Mouse (Mus musculus): ENCODE measurements around the gene Timp3.

Gene Timp3

GRCm38 (mm10) chr10:86328691-86329090, 28.5 kb downstream of the Timp3 start:
- no peak for DNase-seq (ENCODE audit: low spot score in 2 of 2)

DNA sequence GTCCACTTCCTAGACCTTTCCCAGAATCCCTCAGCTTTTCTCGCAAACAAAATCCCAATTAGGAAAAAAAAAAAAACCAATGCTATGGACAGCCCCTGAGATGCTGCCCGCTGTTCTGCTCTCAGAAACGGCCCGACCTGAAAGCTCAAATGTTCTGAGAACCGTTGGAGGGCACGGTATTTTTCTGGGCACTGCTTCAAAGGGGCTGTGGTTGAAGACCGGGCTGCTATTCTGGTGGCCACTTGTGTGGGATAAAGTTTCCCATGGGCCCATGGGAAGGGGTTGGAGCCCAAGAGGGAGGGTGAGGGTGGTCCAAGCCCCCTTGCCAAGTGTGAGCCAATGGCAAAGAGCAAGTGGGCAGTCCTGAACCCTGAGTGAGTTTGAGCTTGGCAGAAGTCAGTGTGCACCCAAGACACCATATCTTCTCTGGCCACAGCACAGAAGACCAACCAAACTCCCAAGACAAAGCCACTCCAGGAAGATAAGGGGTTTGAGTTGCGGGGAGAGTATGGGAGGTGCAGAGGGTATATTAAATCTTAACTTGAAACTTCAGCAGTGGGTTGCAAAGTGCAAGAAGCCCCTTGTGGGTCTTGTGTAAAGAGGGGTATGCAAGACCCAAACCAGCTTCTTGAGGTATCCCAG, 29.2 kb downstream of the Timp3 start:
- no peak for DNase-seq (ENCODE audit: low spot score in 2 of 2)

GRCm38 (mm10) chr10:86330993-86331680, 31.0 kb downstream of the Timp3 start:
- DNase-seq (ENCODE audit: low spot score in 2 of 2) = no peak

DNA sequence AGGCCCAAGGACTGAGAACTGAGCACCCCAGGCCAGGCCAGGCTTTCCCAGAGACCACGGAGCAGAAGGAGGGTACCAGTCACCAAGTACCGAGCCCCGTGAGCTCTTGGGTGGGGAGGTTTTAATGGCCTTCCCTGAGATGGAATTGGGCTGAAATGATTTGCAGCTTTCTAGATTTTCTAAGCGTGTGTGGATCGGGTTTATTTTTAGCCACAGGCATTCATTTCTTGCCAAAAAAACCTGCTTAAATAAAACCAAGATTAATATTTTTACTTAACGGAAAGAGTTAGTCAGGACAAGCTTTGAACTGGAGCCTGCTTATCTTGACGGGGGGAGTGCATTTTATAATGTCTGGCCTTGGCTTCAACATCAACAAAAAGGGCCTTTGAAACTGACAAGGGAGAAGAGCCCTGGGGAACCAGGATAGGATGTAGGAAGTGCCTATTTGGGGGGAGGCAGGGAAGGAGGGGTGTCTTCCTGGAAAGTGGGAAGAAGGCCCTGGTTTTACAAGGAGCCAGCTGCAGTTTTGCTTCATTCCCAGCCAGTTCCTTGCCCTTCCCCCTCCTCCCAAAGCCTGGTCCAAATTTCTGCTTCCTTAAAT, 31.6 kb downstream of the Timp3 start:
- DNase-seq (ENCODE audit: low spot score in 2 of 2) = no peak

DNA sequence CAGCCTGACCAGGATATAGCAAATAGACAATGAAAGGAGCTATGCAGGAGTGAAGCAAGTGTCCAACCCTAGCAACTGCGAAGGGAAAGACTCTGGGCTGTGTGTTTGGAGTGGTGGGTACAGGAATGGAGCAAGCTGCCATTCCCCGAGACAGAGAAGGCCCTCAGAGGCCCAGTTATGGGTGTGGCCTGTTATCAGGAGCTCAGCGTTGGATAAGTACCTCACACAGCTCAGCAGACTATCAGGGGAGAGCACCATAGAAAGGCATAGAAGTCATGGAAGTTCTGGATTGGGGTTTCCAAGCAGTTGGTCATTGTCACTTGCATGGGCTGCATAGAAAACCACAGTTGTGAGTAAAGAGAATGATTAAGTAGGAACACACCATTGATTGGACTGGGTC, 32.8 kb downstream of the Timp3 start:
- no peak for DNase-seq (ENCODE audit: low spot score in 2 of 2)

- DNase-seq (ENCODE audit: low spot score in 2 of 2) = no peak
These were observed 34.4 kb downstream of the Timp3 start for GRCm38 (mm10) chr10:86334581-86334980.

- no peak for DNase-seq (ENCODE audit: low spot score in 2 of 2)
These were observed 36.3 kb downstream of the Timp3 start for GRCm38 (mm10) chr10:86336506-86336905.

GRCm38 (mm10) chr10:86337239-86337638, 37.1 kb downstream of the Timp3 start:
- no peak for DNase-seq (ENCODE audit: low spot score in 2 of 2)

- no peak for DNase-seq (ENCODE audit: low spot score in 2 of 2)
These were observed 38.0 kb downstream of the Timp3 start for GRCm38 (mm10) chr10:86338121-86338715.

- no peak for DNase-seq (ENCODE audit: low spot score in 2 of 2)
These were observed 38.9 kb downstream of the Timp3 start for GRCm38 (mm10) chr10:86339121-86339520.

GRCm38 (mm10) chr10:86339649-86340379, 39.6 kb downstream of the Timp3 start:
- DNase-seq (ENCODE audit: low spot score in 2 of 2) = peak; percentile 49 to 65

- DNase-seq (ENCODE audit: low spot score in 2 of 2) = no peak
These were observed 40.2 kb downstream of the Timp3 start for GRCm38 (mm10) chr10:86340421-86340820.

- no peak for DNase-seq (ENCODE audit: low spot score in 2 of 2)
These were observed 40.9 kb downstream of the Timp3 start for GRCm38 (mm10) chr10:86340991-86341527.

- DNase-seq (ENCODE audit: low spot score in 2 of 2) = no peak
These were observed 41.4 kb downstream of the Timp3 start for GRCm38 (mm10) chr10:86341589-86341988.

DNA sequence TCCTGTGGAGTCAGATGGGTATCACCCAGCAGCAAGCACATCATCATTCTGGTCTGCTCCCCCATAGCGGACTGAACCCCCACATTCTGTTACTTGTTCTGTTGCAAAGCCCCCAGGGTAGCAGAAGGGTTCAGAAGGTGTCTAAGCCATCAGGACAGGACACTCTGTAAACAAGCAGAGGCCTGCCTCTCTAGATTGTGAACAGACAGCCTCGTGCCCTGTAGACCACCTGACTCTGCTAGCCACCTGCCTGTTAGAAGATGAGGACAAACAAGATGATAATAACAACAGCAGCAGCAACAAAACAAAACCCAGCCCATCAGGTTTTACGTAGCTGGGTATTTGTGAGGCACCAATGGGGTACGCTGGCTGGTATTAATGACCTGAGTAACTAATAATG, 42.0 kb downstream of the Timp3 start:
- no peak for DNase-seq (ENCODE audit: low spot score in 2 of 2)

DNA sequence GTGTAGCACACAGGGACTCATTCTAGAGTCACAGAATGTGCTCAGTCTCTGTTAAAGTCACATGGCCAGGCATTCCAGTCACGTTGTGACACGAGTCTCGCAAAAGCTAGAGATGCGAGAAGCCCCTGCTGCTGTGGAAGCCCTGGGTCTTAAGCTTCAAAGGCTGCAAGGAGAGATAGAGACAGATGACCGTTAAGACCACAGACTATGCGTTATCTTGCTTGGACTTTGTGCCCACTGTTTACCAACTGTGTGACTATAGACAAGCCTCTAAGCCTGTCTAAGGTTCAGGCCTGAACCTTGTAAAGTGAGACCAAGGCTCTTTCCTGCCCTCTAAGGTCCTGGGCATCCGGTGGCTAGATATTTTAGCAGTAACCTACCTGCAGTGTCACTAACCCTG, 42.5 kb downstream of the Timp3 start:
- DNase-seq (ENCODE audit: low spot score in 2 of 2) = no peak

- no peak for DNase-seq (ENCODE audit: low spot score in 2 of 2)
These were observed 43.2 kb downstream of the Timp3 start for GRCm38 (mm10) chr10:86343362-86343761.

DNA sequence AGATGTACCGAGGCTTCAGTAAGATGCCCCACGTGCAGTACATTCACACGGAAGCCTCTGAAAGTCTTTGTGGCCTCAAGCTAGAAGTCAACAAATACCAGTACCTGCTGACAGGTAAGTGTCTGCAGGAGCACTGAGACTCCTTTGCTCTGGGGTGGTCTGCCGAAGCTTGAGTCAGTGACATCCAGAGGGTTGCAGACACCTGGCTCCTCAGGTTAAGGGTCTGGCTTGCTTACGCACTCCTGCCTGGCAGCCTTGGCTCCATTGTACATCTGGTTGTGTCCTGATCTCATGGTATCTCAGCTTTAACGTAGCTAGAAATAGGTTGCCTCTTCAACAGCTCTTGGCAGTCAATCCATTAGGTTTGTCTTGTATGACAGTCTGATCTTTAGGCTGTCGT, 43.8 kb downstream of the Timp3 start:
- no peak for DNase-seq (ENCODE audit: low spot score in 2 of 2)

GRCm38 (mm10) chr10:86344654-86345053, 44.5 kb downstream of the Timp3 start:
- DNase-seq (ENCODE audit: low spot score in 2 of 2) = no peak

DNA sequence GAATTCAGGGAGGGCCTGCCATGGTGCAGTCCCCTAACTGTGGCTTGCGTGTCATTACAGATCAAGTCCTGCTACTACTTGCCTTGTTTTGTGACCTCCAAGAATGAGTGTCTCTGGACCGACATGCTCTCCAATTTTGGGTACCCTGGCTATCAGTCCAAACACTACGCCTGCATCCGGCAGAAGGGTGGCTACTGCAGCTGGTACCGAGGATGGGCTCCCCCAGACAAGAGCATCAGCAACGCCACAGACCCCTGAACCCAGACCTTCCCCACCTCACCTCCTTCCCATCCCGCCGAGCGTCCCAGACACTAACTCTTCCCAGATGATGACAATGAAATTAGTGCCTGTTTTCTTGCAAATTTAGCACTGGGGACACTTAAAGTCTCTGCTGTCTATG, 45.5 kb downstream of the Timp3 start:
- DNase-seq (ENCODE audit: low spot score in 2 of 2) = no peak

GRCm38 (mm10) chr10:86346235-86346840, 46.2 kb downstream of the Timp3 start:
- DNase-seq (ENCODE audit: low spot score in 2 of 2) = no peak
